Mouse (Mus musculus): ENCODE measurements around the gene Tsen2. TPM values are rescaled to one million over a fixed set of nuclear protein-coding genes. Genes with fewer than 3 reads are reported as not detected.

The Tsen2 gene
- polyA plus RNA-seq, 1 experiment from 2014 or later = 16.6 TPM

DNA sequence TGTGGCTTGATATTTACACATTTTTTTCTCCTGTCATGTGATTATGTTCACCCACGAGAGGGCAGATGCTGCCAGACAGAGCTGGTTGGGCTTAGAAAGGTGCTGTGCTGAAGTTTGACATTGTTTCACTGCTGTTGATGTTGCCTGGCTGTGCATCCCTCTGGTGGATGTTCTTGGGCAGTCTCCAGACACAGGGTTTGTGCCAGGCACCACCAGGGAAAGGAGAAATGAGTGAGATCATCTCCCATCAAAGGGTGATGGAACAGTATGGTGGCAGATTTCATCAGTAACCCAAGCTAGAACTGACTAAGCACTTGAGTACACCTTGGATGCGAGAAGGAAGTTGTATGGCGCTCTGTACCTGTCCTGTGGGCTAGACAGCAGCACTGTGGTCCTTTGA is 71.5 kb downstream of the Tsen2 start:
- no peak for ATAC-seq (ENCODE audit: insufficient number of reproducible peaks, insufficient read depth, low FRiP score, low read depth)
- Histone ChIP-seq H3K9me3 (ENCODE audit: control insufficient read depth, low read length) (no peaks in the 10 kb centered on the region), H3K27ac (replicated peaks in 1 of 2; ENCODE audit: control insufficient read depth in 1 of 2, insufficient read depth in 1 of 2, low read depth in 2 of 2, low read length in 2 of 2) (no peak overlapping the region), H3K4me1 (ENCODE audit: control insufficient read depth in 2 of 2, insufficient read depth in 2 of 2, low read length in 2 of 2) (no peaks in the 10 kb centered on the region), H3K4me3 (ENCODE audit: control insufficient read depth in 1 of 2, insufficient read depth in 1 of 2, low read depth in 1 of 2, low read length in 2 of 2) (no peak overlapping the region), H3K36me3 (ENCODE audit: control insufficient read depth, insufficient read depth, low read length) (peaks cover 98% of the 10 kb centered on the region), H3K9ac (ENCODE audit: low read length) (no peak overlapping the region), H3K4me2 (ENCODE audit: low read length) (no peak overlapping the region), H3K27me3 (ENCODE audit: control insufficient read depth, insufficient read depth, low read length) (no peaks in the 10 kb centered on the region)
- WGBS = 81% methylated on average over 3 of the region's 3 CpGs

DNA sequence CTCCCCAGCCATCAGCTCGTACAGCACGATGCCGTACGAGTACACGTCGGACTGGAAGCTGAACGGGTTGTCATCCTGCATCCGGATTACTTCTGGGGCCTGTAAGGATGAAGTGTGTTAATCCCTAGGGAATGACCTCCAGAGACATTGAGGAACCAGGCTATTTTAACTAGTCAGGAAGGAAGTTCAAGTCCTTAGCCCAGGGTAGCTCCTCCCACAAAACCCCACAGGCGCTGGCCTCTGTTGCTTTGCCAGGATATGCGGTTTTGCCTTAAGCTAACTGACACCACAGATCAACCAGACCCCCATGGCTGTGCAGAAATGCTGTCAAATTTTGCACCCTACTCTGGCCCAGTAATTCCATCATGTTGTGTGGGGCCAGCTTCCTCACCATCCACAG is 75.4 kb downstream of the Tsen2 start:
- H3K4me1 ChIP-seq (ENCODE audit: control insufficient read depth in 2 of 2, insufficient read depth in 2 of 2, low read length in 2 of 2) = no peaks in the 10 kb centered on the region
- H3K4me2 ChIP-seq (ENCODE audit: low read length) = no peak overlapping the region
- H3K9me3 ChIP-seq (ENCODE audit: control insufficient read depth, low read length) = no peaks in the 10 kb centered on the region
- no peak for ATAC-seq (ENCODE audit: insufficient number of reproducible peaks, insufficient read depth, low FRiP score, low read depth)
- H3K4me3 ChIP-seq (ENCODE audit: control insufficient read depth in 1 of 2, insufficient read depth in 1 of 2, low read depth in 1 of 2, low read length in 2 of 2) = no peak overlapping the region
- no peak overlapping the region for H3K27ac ChIP-seq (replicated peaks in 1 of 2; ENCODE audit: control insufficient read depth in 1 of 2, insufficient read depth in 1 of 2, low read depth in 2 of 2, low read length in 2 of 2)
- no peaks in the 10 kb centered on the region for H3K27me3 ChIP-seq (ENCODE audit: control insufficient read depth, insufficient read depth, low read length)
- peaks cover 100% of the 10 kb centered on the region for H3K36me3 ChIP-seq (ENCODE audit: control insufficient read depth, insufficient read depth, low read length)
- no peak overlapping the region for H3K9ac ChIP-seq (ENCODE audit: low read length)
- WGBS = 89% methylated on average over 10 of the region's 10 CpGs

DNA sequence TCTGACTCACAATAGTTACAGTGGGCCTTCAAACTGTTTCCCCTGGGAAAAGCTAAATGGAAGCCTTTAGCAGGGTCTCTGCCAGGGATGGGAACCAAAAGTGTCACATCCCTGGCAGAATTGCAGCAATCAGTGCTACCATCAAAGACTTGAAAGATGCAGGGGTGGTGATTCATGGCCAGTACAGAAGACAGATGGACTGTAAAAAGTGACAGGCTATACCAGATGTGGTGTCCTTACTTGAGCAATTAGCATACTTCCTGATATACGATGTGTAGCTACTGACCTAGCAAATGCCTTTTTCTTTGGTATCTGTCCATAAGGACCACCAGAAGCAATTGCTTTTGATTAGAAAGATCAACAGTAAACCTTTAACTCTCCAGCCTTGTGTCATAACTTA is 76.5 kb downstream of the Tsen2 start:
- WGBS = 93% methylated on average over 1 of the region's 1 CpGs
- H3K4me3 ChIP-seq (ENCODE audit: control insufficient read depth in 1 of 2, insufficient read depth in 1 of 2, low read depth in 1 of 2, low read length in 2 of 2) = no peak overlapping the region
- H3K9me3 ChIP-seq (ENCODE audit: control insufficient read depth, low read length) = no peaks in the 10 kb centered on the region
- H3K4me2 ChIP-seq (ENCODE audit: low read length) = no peak overlapping the region
- H3K36me3 ChIP-seq (ENCODE audit: control insufficient read depth, insufficient read depth, low read length) = peaks cover 100% of the 10 kb centered on the region
- no peaks in the 10 kb centered on the region for H3K4me1 ChIP-seq (ENCODE audit: control insufficient read depth in 2 of 2, insufficient read depth in 2 of 2, low read length in 2 of 2)
- H3K27me3 ChIP-seq (ENCODE audit: control insufficient read depth, insufficient read depth, low read length) = no peaks in the 10 kb centered on the region
- no peak overlapping the region for H3K27ac ChIP-seq (replicated peaks in 1 of 2; ENCODE audit: control insufficient read depth in 1 of 2, insufficient read depth in 1 of 2, low read depth in 2 of 2, low read length in 2 of 2)
- no peak for ATAC-seq (ENCODE audit: insufficient number of reproducible peaks, insufficient read depth, low FRiP score, low read depth)
- no peak overlapping the region for H3K9ac ChIP-seq (ENCODE audit: low read length)

DNA sequence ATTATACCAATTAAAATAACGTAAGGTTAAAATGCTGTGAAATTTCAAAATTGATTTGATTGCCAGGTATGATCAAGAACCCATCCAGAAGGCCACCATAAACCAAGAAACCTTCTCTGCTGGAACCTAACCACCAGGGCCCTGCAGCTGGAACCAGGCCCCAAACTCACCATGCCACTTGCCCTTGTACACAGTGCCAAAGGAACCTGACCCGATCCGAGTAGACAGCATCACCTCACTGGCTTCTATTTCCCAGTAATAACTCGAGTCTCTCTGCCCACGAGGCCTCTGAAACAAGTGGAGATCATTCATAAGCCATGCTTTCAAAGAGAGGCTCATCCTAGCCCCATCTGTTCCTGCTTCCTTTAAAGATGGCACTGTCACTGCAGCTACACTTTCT is 81.7 kb downstream of the Tsen2 start:
- ATAC-seq (ENCODE audit: insufficient number of reproducible peaks, insufficient read depth, low FRiP score, low read depth) = no peak
- Histone ChIP-seq H3K9ac (ENCODE audit: low read length) (no peak overlapping the region), H3K27me3 (ENCODE audit: control insufficient read depth, insufficient read depth, low read length) (no peaks in the 10 kb centered on the region), H3K4me2 (ENCODE audit: low read length) (no peak overlapping the region), H3K4me1 (ENCODE audit: control insufficient read depth in 2 of 2, insufficient read depth in 2 of 2, low read length in 2 of 2) (no peaks in the 10 kb centered on the region), H3K4me3 (ENCODE audit: control insufficient read depth in 1 of 2, insufficient read depth in 1 of 2, low read depth in 1 of 2, low read length in 2 of 2) (no peak overlapping the region), H3K27ac (replicated peaks in 1 of 2; ENCODE audit: control insufficient read depth in 1 of 2, insufficient read depth in 1 of 2, low read depth in 2 of 2, low read length in 2 of 2) (no peak overlapping the region), H3K9me3 (ENCODE audit: control insufficient read depth, low read length) (no peaks in the 10 kb centered on the region), H3K36me3 (ENCODE audit: control insufficient read depth, insufficient read depth, low read length) (peaks cover 97% of the 10 kb centered on the region)
- 85% methylated on average over 5 of the region's 5 CpGs for WGBS

Other genes starting within 250 kb of the Tsen2 start
- 2.4 and 3.0 TPM in 2 replicates for gene Pparg, start 183.7 kb upstream of the Tsen2 start, polyA plus RNA-seq (2014; fragmentation: Nextera tagmentation; extraction: Ambion mirVana)
- 0.42 TPM in 1 of 2 replicates, not detected in the other for gene Mkrn2os, start 47.9 kb downstream of the Tsen2 start, polyA plus RNA-seq (2014; fragmentation: Nextera tagmentation; extraction: Ambion mirVana)
- gene Mkrn2, start 57.2 kb downstream of the Tsen2 start, polyA plus RNA-seq (2014; fragmentation: Nextera tagmentation; extraction: Ambion mirVana) = 26.8 and 29.6 TPM in 2 replicates
- 131 and 139 TPM in 2 replicates for gene Raf1, start 132.0 kb downstream of the Tsen2 start, polyA plus RNA-seq (2014; fragmentation: Nextera tagmentation; extraction: Ambion mirVana)
- 0.55 and 1.3 TPM in 2 replicates for gene Tmem40, start 217.7 kb downstream of the Tsen2 start, polyA plus RNA-seq (2014; fragmentation: Nextera tagmentation; extraction: Ambion mirVana)
- 46.9 and 48.3 TPM in 2 replicates for gene Cand2, start 229.9 kb downstream of the Tsen2 start, polyA plus RNA-seq (2014; fragmentation: Nextera tagmentation; extraction: Ambion mirVana)

Data from heart, embryonic 14.5 days (tissue).